Mouse (Mus musculus): ENCODE measurements around the gene H3f3a. TPM values are rescaled to one million over a fixed set of nuclear protein-coding genes. Genes with fewer than 3 reads are reported as not detected.
A peak's percentile ranks its signal among the peaks of the same experiment; 100 is the strongest.

H3f3a gene
- polyA plus RNA-seq, 1 experiment, result 339 TPM

- H3K4me1 ChIP-seq (ENCODE audit: control insufficient read depth, insufficient read depth, low read length), result no peaks in the 10 kb centered on the region
- no peak overlapping the region for H3K4me3 ChIP-seq (replicated peaks; ENCODE audit: extremely low read depth, low read depth, low read length)
- 81% methylated on average over 4 of the region's 4 CpGs for WGBS
- DNase-seq, result no peak
- TF ChIP-seq POLR2A (IDR thresholded peaks at IDR 0.05; ENCODE audit: borderline replicate concordance, extremely low read depth, low read depth, low read length) (no peak), CTCF (IDR thresholded peaks at IDR 0.05; ENCODE audit: insufficient read depth, low read length) (no peak)
These were observed 20.9 kb downstream of the H3f3a start for GRCm38 (mm10) chr1:180792814-180793213.

GRCm38 (mm10) chr1:180791821-180792480 is 21.8 kb downstream of the H3f3a start:
- Histone ChIP-seq H3K4me1 (ENCODE audit: control insufficient read depth, insufficient read depth, low read length) (no peaks in the 10 kb centered on the region), H3K4me3 (replicated peaks; ENCODE audit: extremely low read depth, low read depth, low read length) (no peak overlapping the region)
- whole genome bisulfite sequencing, result 76% methylated on average over 14 of the region's 14 CpGs
- no peak for DNase-seq
- TF ChIP-seq POLR2A (IDR thresholded peaks at IDR 0.05; ENCODE audit: borderline replicate concordance, extremely low read depth, low read depth, low read length) (no peak), CTCF (IDR thresholded peaks at IDR 0.05; ENCODE audit: insufficient read depth, low read length) (no peak)

- no peak for DNase-seq
- no peak for TF ChIP-seq POLR2A (IDR thresholded peaks at IDR 0.05; ENCODE audit: borderline replicate concordance, extremely low read depth, low read depth, low read length)
- no peak for TF ChIP-seq CTCF (IDR thresholded peaks at IDR 0.05; ENCODE audit: insufficient read depth, low read length)
- no peaks in the 10 kb centered on the region for H3K4me1 ChIP-seq (ENCODE audit: control insufficient read depth, insufficient read depth, low read length)
- H3K4me3 ChIP-seq (replicated peaks; ENCODE audit: extremely low read depth, low read depth, low read length), result no peak overlapping the region
- 49% methylated on average over 3 of the region's 3 CpGs for WGBS
These were observed 30.2 kb downstream of the H3f3a start for GRCm38 (mm10) chr1:180783580-180783928.

- 58% methylated on average over 9 of the region's 9 CpGs for whole genome bisulfite sequencing
- H3K4me1 ChIP-seq (ENCODE audit: control insufficient read depth, insufficient read depth, low read length), result no peaks in the 10 kb centered on the region
- DNase-seq, result no peak
- TF ChIP-seq POLR2A (IDR thresholded peaks at IDR 0.05; ENCODE audit: borderline replicate concordance, extremely low read depth, low read depth, low read length) (no peak), CTCF (IDR thresholded peaks at IDR 0.05; ENCODE audit: insufficient read depth, low read length) (no peak)
- no peak overlapping the region for H3K4me3 ChIP-seq (replicated peaks; ENCODE audit: extremely low read depth, low read depth, low read length)
These were observed 30.7 kb downstream of the H3f3a start for GRCm38 (mm10) chr1:180782906-180783579.

- no peak for DNase-seq
- 87% methylated on average over 5 of the region's 5 CpGs for WGBS
- H3K4me3 ChIP-seq (replicated peaks; ENCODE audit: extremely low read depth, low read depth, low read length), result no peak overlapping the region
- H3K4me1 ChIP-seq (ENCODE audit: control insufficient read depth, insufficient read depth, low read length), result no peaks in the 10 kb centered on the region
- no peak for TF ChIP-seq CTCF (IDR thresholded peaks at IDR 0.05; ENCODE audit: insufficient read depth, low read length)
These were observed 32.5 kb downstream of the H3f3a start for GRCm38 (mm10) chr1:180781250-180781649.

- no peaks in the 10 kb centered on the region for H3K4me1 ChIP-seq (ENCODE audit: control insufficient read depth, insufficient read depth, low read length)
- TF ChIP-seq POLR2A (IDR thresholded peaks at IDR 0.05; ENCODE audit: borderline replicate concordance, extremely low read depth, low read depth, low read length) (no peak), CTCF (IDR thresholded peaks at IDR 0.05; ENCODE audit: insufficient read depth, low read length) (no peak)
- H3K4me3 ChIP-seq (replicated peaks; ENCODE audit: extremely low read depth, low read depth, low read length), result no peak overlapping the region
- DNase-seq, result no peak
- WGBS, result 93% methylated on average over 8 of the region's 8 CpGs
These were observed 33.5 kb downstream of the H3f3a start for GRCm38 (mm10) chr1:180780291-180780690.

- no peak for TF ChIP-seq CTCF (IDR thresholded peaks at IDR 0.05; ENCODE audit: insufficient read depth, low read length)
- TF ChIP-seq POLR2A (IDR thresholded peaks at IDR 0.05; ENCODE audit: borderline replicate concordance, extremely low read depth, low read depth, low read length), result no peak
- no peaks in the 10 kb centered on the region for H3K4me1 ChIP-seq (ENCODE audit: control insufficient read depth, insufficient read depth, low read length)
- no peak for DNase-seq
- WGBS, result 77% methylated on average over 10 of the region's 10 CpGs
- no peak overlapping the region for H3K4me3 ChIP-seq (replicated peaks; ENCODE audit: extremely low read depth, low read depth, low read length)
These were observed 34.8 kb downstream of the H3f3a start for GRCm38 (mm10) chr1:180778941-180779340.

- H3K4me1 ChIP-seq (ENCODE audit: control insufficient read depth, insufficient read depth, low read length), result no peaks in the 10 kb centered on the region
- WGBS, result 2% methylated on average over 13 of the region's 13 CpGs
- peak overlapping the region; percentile 83 for H3K4me3 ChIP-seq (replicated peaks; ENCODE audit: extremely low read depth, low read depth, low read length)
- TF ChIP-seq POLR2A (IDR thresholded peaks at IDR 0.05; ENCODE audit: borderline replicate concordance, extremely low read depth, low read depth, low read length) (no peak), CTCF (IDR thresholded peaks at IDR 0.05; ENCODE audit: insufficient read depth, low read length) (no peak)
- DNase-seq, result no peak
These were observed 35.4 kb downstream of the H3f3a start for GRCm38 (mm10) chr1:180778403-180778754.

GRCm38 (mm10) chr1:180777660-180778402 is 35.9 kb downstream of the H3f3a start:
- TF ChIP-seq POLR2A (IDR thresholded peaks at IDR 0.05; ENCODE audit: borderline replicate concordance, extremely low read depth, low read depth, low read length) (peak; percentile 87; the same call in 1 of the 2 replicates), CTCF (IDR thresholded peaks at IDR 0.05; ENCODE audit: insufficient read depth, low read length) (peak; percentile 61; the same call in 1 of the 2 replicates)
- under 1% methylated on average over 56 of the region's 56 CpGs for WGBS
- peak overlapping the region; percentile 83 for H3K4me3 ChIP-seq (replicated peaks; ENCODE audit: extremely low read depth, low read depth, low read length)
- DNase-seq, result peak; percentile 86
- no peaks in the 10 kb centered on the region for H3K4me1 ChIP-seq (ENCODE audit: control insufficient read depth, insufficient read depth, low read length)
